Mouse (Mus musculus) ES-Bruce4 (cell line): ENCODE measurements around the gene Bcl9l.

Source experiments
- CTCF ChIP-seq: IDR thresholded peaks from one replicate; pipeline ENCODE4 v1.8.1; 2011; ENCODE audit warnings: low read depth, low read length
- EP300 ChIP-seq: IDR thresholded peaks from 2 replicates; pipeline ENCODE4 v1.6.1; 2011; ENCODE audit warnings: low read depth, low read length; ENCODE audit not compliant: insufficient read depth
- POLR2A ChIP-seq: IDR thresholded peaks from one replicate; pipeline ENCODE4 v1.8.1; 2011; ENCODE audit warnings: low read length; ENCODE audit not compliant: insufficient read depth

- TF ChIP-seq EP300 (no peak), POLR2A (no peak), CTCF (no peak)
These were observed 28.4 kb downstream of the Bcl9l start for GRCm38 (mm10) chr9:44510872-44511601.
